Mouse (Mus musculus) adrenal gland, postnatal 25 days (tissue): ENCODE measurements around the gene Ifna7. TPM values are rescaled to one million over a fixed set of nuclear protein-coding genes. Genes with fewer than 3 reads are reported as not detected.

Experiments used
- DNase-seq: peaks from one replicate; pipeline ENCODE4 v3.0.0; 2021; ENCODE audit warnings: mixed read lengths
- total RNA-seq: library from RNA; stranded (reverse); gene quantifications from 2 replicates; pipeline ENCODE4 v1.2.3, GENCODE M21; 2021

Gene Ifna7
- total RNA-seq, 1 experiment from 2014 or later: not detected

DNA sequence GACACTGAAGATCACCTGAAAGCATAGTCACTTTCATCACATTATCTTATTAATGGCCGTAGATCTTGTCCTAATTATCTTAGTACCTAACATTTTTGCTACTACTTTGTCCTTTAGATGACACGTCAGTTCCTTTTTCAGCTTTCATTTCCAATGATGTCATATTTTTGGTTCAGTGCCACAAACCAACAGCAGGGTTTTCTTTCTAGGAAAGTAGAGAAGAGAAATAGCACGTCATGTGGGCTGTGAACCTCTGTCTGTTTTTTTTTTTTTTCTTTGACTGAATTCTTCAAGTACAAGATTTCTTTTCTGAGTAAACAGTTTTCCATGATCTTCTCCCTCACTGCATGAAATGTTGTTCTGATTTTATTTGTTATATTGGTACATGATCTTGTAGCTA lies 24.0 kb downstream of the Ifna7 start:
- no peak for DNase-seq

DNA sequence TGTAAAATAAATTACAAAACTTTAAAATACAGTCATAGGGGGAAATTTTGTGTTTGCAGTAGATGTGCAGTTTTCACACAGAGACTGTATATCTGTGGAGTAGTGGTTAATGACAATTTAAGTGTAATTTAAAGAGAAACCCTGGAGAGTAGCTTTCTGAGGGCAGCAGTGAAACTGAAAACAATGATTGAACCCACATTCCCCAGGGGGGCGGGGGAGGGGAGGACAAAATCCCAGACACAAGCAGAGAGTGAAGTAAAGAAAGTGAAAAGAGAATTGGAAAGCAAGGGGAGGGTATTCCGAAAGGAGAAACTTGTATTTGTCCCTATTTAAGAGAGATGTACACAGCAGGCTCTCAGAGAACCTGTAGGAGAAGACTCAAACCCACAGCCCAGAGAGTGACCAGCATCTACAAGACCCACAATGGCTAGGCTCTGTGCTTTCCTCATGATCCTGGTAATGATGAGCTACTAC lies 25.4 kb downstream of the Ifna7 start, which contains the start of gene Ifna4:
Gene Ifna4, plus strand, starts transcription at position 424 of the 474 bp plus-strand sequence.
- DNase-seq: no peak

DNA sequence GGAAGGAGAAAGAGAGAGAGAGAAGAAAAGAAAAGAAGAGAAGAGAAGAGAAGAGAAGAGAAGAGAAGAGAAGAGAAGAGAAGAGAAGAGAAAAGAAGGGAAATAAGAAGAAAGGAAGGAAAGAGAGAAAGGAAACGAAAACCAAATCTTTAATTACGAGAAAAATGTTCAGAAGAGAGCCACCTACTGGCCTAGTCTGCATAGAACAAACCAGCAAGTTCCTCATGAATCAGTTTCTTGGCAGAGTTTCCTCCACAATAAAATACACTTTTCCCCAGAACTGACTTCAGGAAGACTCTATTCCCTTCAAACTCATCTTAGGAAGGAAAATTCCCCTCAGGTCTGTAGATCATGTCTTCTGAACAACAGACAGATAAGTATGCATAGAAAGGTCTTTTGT lies 29.3 kb downstream of the Ifna7 start:
- DNase-seq: no peak

DNA sequence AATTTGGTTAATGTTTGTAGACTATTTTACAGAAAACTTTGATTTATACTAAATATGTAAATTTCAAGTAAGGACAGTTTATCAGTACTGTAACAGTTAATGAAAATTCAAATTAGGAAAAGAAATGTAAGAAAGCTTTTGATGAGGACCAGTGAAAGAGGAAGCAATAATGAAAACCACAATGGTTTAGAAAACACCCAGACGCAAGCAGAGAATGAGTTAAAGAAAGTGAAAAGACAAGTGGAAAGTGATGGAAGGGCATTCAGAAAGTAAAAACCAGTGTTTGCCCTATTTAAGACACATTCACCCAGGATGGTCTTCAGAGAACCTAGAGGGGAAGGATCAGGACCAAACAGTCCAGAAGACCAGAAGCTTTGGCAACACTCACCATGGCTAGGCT lies 33.7 kb downstream of the Ifna7 start, which contains the start of gene Ifna1:
Gene Ifna1, plus strand, starts transcription at position 390 of the 400 bp plus-strand sequence.
- DNase-seq: no peak

DNA sequence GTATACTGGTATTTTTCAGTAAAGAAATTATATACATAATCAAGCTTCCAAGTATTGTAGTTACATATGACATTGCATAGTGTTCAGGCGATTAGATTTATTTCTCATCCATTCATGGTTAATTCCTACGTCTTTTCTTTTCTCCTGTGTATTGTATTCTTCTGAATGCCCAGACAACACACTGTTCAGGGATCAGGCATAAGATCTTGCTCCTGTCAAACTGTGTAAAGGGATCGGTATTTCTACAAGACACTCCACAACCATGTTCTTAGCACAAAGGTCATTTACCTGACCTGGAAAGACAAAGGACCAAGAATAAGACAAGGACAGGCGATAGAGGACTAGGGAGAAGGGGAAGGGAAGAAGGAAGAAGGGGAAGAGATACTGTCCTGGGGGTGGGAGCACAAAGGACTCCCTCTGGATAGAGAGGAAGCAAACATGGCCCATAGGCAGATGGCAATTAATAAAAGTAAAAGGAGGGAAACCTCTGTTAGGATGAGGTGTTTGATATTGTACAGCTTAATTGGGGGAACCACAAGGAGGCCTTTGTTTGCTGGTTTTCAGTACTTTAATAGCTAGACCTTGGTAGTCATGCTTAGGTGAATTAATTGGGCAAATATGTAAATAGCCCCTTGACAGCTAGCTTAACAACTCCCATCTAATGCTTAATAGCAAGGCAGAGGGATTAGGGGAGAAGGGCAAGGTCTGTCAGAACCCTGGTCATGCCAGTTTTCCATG lies 35.2 kb downstream of the Ifna7 start:
- no peak for DNase-seq

DNA sequence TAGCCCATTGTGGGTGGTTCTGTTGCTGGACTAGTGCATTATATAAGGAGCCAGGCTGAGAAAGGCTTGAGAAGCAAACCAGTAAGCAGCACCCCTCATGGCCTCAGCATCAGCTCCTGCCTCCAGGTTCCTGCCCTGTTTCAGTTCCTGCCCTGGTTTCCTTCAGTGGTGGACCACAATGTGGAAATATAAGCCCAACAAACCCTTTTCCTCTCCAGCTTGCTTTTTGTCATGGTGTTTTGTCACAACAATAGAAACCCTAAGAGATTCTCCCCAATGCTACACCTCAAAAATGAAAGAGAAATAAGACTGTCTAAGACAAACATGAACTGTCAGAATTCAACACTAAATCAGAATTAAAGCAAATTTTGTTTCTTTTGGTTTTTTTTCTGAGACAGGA lies 43.2 kb downstream of the Ifna7 start:
- DNase-seq: no peak

DNA sequence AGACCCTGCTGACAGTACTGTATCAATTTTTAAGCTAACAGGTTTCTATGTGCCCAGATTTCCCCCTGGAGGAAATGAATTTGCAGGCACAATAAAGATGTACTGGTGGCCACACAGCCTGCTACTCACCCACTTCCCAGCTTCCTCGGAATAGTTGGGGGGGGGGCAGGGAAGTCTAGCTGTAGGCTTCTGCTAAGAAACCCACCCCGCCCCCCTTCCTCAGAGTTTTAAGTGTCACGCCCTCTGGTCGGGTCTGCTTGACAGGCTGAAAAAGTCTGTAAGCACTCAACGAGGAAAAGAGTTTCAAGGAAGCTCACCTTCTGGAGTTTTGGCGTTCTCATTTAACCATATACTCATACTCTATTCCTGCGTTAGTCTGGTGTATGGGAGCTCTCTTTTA lies 47.3 kb downstream of the Ifna7 start:
- DNase-seq: no peak

DNA sequence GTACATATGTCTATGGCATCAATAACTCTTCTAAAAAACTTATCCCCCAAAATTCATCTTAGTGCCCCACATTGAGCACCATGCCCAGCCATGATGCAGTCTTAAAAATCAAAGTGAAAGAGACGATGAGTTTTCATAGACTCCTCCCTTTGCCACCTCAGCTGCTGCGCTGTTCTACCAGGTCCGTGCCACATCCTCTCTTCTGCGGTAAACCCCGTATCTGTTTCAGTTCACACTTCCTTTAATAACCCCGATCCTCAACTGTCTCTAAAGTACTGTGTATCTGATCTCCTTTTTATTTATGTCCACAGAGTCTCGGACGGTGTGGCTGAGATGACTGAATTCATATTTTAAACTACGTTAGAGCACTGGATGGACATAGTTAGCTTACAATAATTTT lies 48.6 kb downstream of the Ifna7 start:
- DNase-seq: no peak

DNA sequence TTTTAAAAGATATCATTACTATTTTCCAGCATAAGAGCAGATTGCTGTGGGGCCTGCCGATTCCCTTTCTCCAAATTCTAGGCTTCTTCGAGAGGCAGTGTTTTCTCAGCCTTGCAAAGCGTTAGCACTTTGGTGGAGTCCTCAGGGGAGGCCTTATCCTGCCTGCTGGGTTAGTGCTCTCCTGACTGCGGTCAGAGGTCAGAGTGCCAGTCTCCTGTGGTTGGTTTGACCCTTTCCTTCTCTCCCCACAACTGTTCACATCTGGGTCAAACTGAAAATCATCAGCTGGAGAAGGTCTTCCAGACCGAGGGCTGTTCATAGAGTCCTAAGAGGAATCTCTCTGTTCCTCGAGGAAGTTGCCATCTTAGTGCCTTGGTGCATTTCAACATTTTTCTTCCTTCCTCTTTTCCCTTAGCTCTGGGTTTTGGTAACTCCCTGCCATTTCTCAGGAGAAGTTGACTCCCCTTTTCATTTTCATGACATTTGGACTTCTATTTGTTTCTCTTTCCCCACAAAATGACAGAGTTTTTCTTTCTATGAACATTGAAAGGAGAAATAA lies 49.1 kb downstream of the Ifna7 start:
- no peak for DNase-seq

Other genes with a start within 250 kb of the Ifna7 start
- gene Ifna14, start 244.4 kb upstream of the Ifna7 start, total RNA-seq: not detected in 2 replicates
- not detected in 2 replicates for gene Ifna9, start 223.8 kb upstream of the Ifna7 start, total RNA-seq
- gene Ifna12, start 212.9 kb upstream of the Ifna7 start, total RNA-seq: not detected in 2 replicates
- not detected in 2 replicates for gene C87499, start 181.8 kb upstream of the Ifna7 start, total RNA-seq
- gene Ifna13, start 171.8 kb upstream of the Ifna7 start, total RNA-seq: not detected in 2 replicates
- gene Ifna16, start 139.3 kb upstream of the Ifna7 start, total RNA-seq: not detected in 2 replicates
- not detected in 2 replicates for gene Ifna2, start 132.3 kb upstream of the Ifna7 start, total RNA-seq
- not detected in 2 replicates for gene Ifnab, start 124.9 kb upstream of the Ifna7 start, total RNA-seq
- 0.73 and 0.95 TPM in 2 replicates for gene Gm26566, start 94.4 kb upstream of the Ifna7 start, total RNA-seq
- 83.9 and 94.1 TPM in 2 replicates for gene Klhl9, start 93.8 kb upstream of the Ifna7 start, total RNA-seq
- gene Gm13271, start 61.4 kb upstream of the Ifna7 start, total RNA-seq: not detected in 2 replicates
- gene Gm13283, start 56.1 kb upstream of the Ifna7 start, total RNA-seq: not detected in 2 replicates
- not detected in 2 replicates for gene Gm13290, start 42.4 kb upstream of the Ifna7 start, total RNA-seq
- gene Gm13289, start 39.3 kb upstream of the Ifna7 start, total RNA-seq: not detected in 2 replicates
- gene Gm13272, start 36.4 kb upstream of the Ifna7 start, total RNA-seq: not detected in 2 replicates
- not detected in 2 replicates for gene Ifnz, start 34.1 kb upstream of the Ifna7 start, total RNA-seq
- not detected in 2 replicates for gene Gm13276, start 30.5 kb upstream of the Ifna7 start, total RNA-seq
- gene Gm13277, start 27.6 kb upstream of the Ifna7 start, total RNA-seq: not detected in 2 replicates
- gene Gm13278, start 24.7 kb upstream of the Ifna7 start, total RNA-seq: not detected in 2 replicates
- not detected in 2 replicates for gene Gm13275, start 21.7 kb upstream of the Ifna7 start, total RNA-seq
- not detected in 2 replicates for gene Gm13279, start 18.8 kb upstream of the Ifna7 start, total RNA-seq
- 0.36 TPM in 1 of 2 replicates, not detected in the other for gene Gm13285, start 16.6 kb upstream of the Ifna7 start, total RNA-seq
- not detected in 2 replicates for gene Gm13287, start 13.0 kb upstream of the Ifna7 start, total RNA-seq
- gene Gm13288, start 10.7 kb upstream of the Ifna7 start, total RNA-seq: not detected in 2 replicates
- not detected in 2 replicates for gene Ifna11, start 3.7 kb downstream of the Ifna7 start, total RNA-seq
- not detected in 2 replicates for gene Ifna6, start 11.2 kb downstream of the Ifna7 start, total RNA-seq
- not detected in 2 replicates for gene Ifna5, start 19.3 kb downstream of the Ifna7 start, total RNA-seq
- not detected in 2 replicates for gene Ifna4, start 25.6 kb downstream of the Ifna7 start, total RNA-seq
- gene Ifna1, start 33.9 kb downstream of the Ifna7 start, total RNA-seq: not detected in 2 replicates
- gene Ifne, start 64.0 kb downstream of the Ifna7 start, total RNA-seq: not detected in 2 replicates